Mouse (Mus musculus) layer of hippocampus, adult 8-10 months (tissue): ENCODE measurements around the gene Pde9a. TPM values are rescaled to one million over a fixed set of nuclear protein-coding genes. Genes with fewer than 3 reads are reported as not detected.
A peak's percentile ranks its signal among the peaks of the same experiment; 100 is the strongest.
"Not testable (repeated sequence)": the region's sequence is repeated elsewhere in the genome, so short reads cannot be mapped to it uniquely, and the experiment has no call there.

Source experiments
- DNase-seq, 2 experiments: peaks; one replicate each; pipeline ENCODE4 v3.0.0; 2022; ENCODE audit warnings: low spot score in 2 of 2
- total RNA-seq, 4 experiments: library from RNA; stranded (reverse); gene quantifications; 2 replicates each; pipeline ENCODE4 v1.2.4; 2022

Pde9a gene
- 10 to 100 TPM; 22.5 to 35.1 (median 28.4) TPM for total RNA-seq

GRCm38 (mm10) chr17:31385671-31386665, at the start of gene Pde9a:
Gene Pde9a, plus strand, starts transcription at chr17:31386210.
- peak in 1 of 2 experiments; percentile 48 for DNase-seq

GRCm38 (mm10) chr17:31339769-31340168, 46.2 kb upstream of the Pde9a start:
- DNase-seq, result no peak

- DNase-seq, result peak in 1 of 2 experiments; percentile 45
Observed at GRCm38 (mm10) chr17:31342191-31342590, 43.8 kb upstream of the Pde9a start.

GRCm38 (mm10) chr17:31344172-31344801, 41.7 kb upstream of the Pde9a start:
- DNase-seq, result peak; percentile 41 to 78

GRCm38 (mm10) chr17:31344816-31345215, 41.2 kb upstream of the Pde9a start:
- DNase-seq, result no peak

GRCm38 (mm10) chr17:31348129-31348528, 37.9 kb upstream of the Pde9a start:
- no peak for DNase-seq

GRCm38 (mm10) chr17:31349388-31349787, 36.6 kb upstream of the Pde9a start:
- DNase-seq, result peak; percentile 29 to 49

GRCm38 (mm10) chr17:31351984-31352383, 34.0 kb upstream of the Pde9a start:
- no peak for DNase-seq

- DNase-seq, result no peak
Observed at GRCm38 (mm10) chr17:31353255-31353654, 32.8 kb upstream of the Pde9a start.

- not testable (repeated sequence) for DNase-seq
Observed at GRCm38 (mm10) chr17:31354684-31355083, 31.3 kb upstream of the Pde9a start.

GRCm38 (mm10) chr17:31355792-31356502, 30.1 kb upstream of the Pde9a start:
- DNase-seq, result no peak

GRCm38 (mm10) chr17:31360582-31360981, 25.4 kb upstream of the Pde9a start:
- no peak for DNase-seq

GRCm38 (mm10) chr17:31365586-31366166, 20.3 kb upstream of the Pde9a start:
- no peak for DNase-seq

- DNase-seq, result no peak
Observed at GRCm38 (mm10) chr17:31370221-31370620, 15.8 kb upstream of the Pde9a start.

GRCm38 (mm10) chr17:31370931-31371330, 15.1 kb upstream of the Pde9a start:
- DNase-seq, result no peak

- peak; percentile 67 to 76 for DNase-seq
Observed at GRCm38 (mm10) chr17:31377961-31378360, 8.0 kb upstream of the Pde9a start.

GRCm38 (mm10) chr17:31378361-31378761, 7.6 kb upstream of the Pde9a start:
- no peak for DNase-seq

- DNase-seq, result no peak
Observed at GRCm38 (mm10) chr17:31379086-31379485, 6.9 kb upstream of the Pde9a start.

GRCm38 (mm10) chr17:31379863-31380262, 6.1 kb upstream of the Pde9a start:
- DNase-seq, result no peak

GRCm38 (mm10) chr17:31383320-31383719, 2.7 kb upstream of the Pde9a start:
- DNase-seq, result no peak

GRCm38 (mm10) chr17:31384968-31385627, 912 bp upstream of the Pde9a start:
- no peak for DNase-seq
